Mouse (Mus musculus): Measurements from ENCODE around the gene Gm5767. TPM values are rescaled to one million over a fixed set of nuclear protein-coding genes. Genes with fewer than 3 reads are reported as not detected.

Gene Gm5767
- polyA plus RNA-seq, 1 experiment from 2014 or later: not detected

GRCm38 (mm10) chr16:8687559-8688112, 7.1 kb downstream of the Gm5767 start:
- DNase-seq (ENCODE audit: low spot score): no peak
- no peaks in the 10 kb centered on the region for H3K27me3 ChIP-seq (replicated peaks; ENCODE audit: low read depth, poor library complexity, severe bottlenecking)
- peaks cover 81% of the 10 kb centered on the region for H3K36me3 ChIP-seq (replicated peaks)
- H3K9me3 ChIP-seq: no peaks in the 10 kb centered on the region
- no peak overlapping the region for H3K27ac ChIP-seq (replicated peaks)
- H3K4me3 ChIP-seq: no peak overlapping the region
- no peaks in the 10 kb centered on the region for H3K4me1 ChIP-seq

- Histone ChIP-seq H3K27me3 (replicated peaks; ENCODE audit: low read depth, poor library complexity, severe bottlenecking) (no peaks in the 10 kb centered on the region), H3K36me3 (replicated peaks) (peaks cover 93% of the 10 kb centered on the region), H3K4me3 (no peak overlapping the region), H3K4me1 (no peaks in the 10 kb centered on the region), H3K9me3 (no peaks in the 10 kb centered on the region), H3K27ac (replicated peaks) (no peak overlapping the region)
- DNase-seq (ENCODE audit: low spot score): no peak
- WGBS: 95% methylated on average over 11 of the region's 11 CpGs
These were observed 9.5 kb downstream of the Gm5767 start for GRCm38 (mm10) chr16:8689979-8690656.

GRCm38 (mm10) chr16:8691206-8691605, 10.6 kb downstream of the Gm5767 start:
- H3K9me3 ChIP-seq: no peaks in the 10 kb centered on the region
- no peak for DNase-seq (ENCODE audit: low spot score)
- WGBS: 90% methylated on average over 7 of the region's 7 CpGs
- H3K27me3 ChIP-seq (replicated peaks; ENCODE audit: low read depth, poor library complexity, severe bottlenecking): no peaks in the 10 kb centered on the region
- no peak overlapping the region for H3K27ac ChIP-seq (replicated peaks)
- H3K36me3 ChIP-seq (replicated peaks): peaks cover 99% of the 10 kb centered on the region
- H3K4me3 ChIP-seq: no peak overlapping the region
- H3K4me1 ChIP-seq: no peaks in the 10 kb centered on the region

GRCm38 (mm10) chr16:8699556-8699955, 19.0 kb downstream of the Gm5767 start:
- H3K4me1 ChIP-seq: no peaks in the 10 kb centered on the region
- WGBS: 95% methylated on average over 8 of the region's 8 CpGs
- H3K4me3 ChIP-seq: no peak overlapping the region
- DNase-seq (ENCODE audit: low spot score): no peak
- no peaks in the 10 kb centered on the region for H3K9me3 ChIP-seq
- H3K36me3 ChIP-seq (replicated peaks): peaks cover 99% of the 10 kb centered on the region
- H3K27ac ChIP-seq (replicated peaks): no peak overlapping the region
- no peaks in the 10 kb centered on the region for H3K27me3 ChIP-seq (replicated peaks; ENCODE audit: low read depth, poor library complexity, severe bottlenecking)

GRCm38 (mm10) chr16:8700586-8700985, 20.0 kb downstream of the Gm5767 start:
- no peak overlapping the region for H3K27ac ChIP-seq (replicated peaks)
- no peaks in the 10 kb centered on the region for H3K4me1 ChIP-seq
- no peaks in the 10 kb centered on the region for H3K9me3 ChIP-seq
- peaks cover 99% of the 10 kb centered on the region for H3K36me3 ChIP-seq (replicated peaks)
- DNase-seq (ENCODE audit: low spot score): no peak
- no peak overlapping the region for H3K4me3 ChIP-seq
- H3K27me3 ChIP-seq (replicated peaks; ENCODE audit: low read depth, poor library complexity, severe bottlenecking): no peaks in the 10 kb centered on the region
- WGBS: 97% methylated on average over 3 of the region's 3 CpGs

GRCm38 (mm10) chr16:8711998-8712397, 31.4 kb downstream of the Gm5767 start:
- peaks cover 11% of the 10 kb centered on the region; the same call in 1 of the 2 replicates for H3K4me1 ChIP-seq
- H3K4me3 ChIP-seq: no peak overlapping the region
- no peaks in the 10 kb centered on the region for H3K27me3 ChIP-seq (replicated peaks; ENCODE audit: low read depth, poor library complexity, severe bottlenecking)
- DNase-seq (ENCODE audit: low spot score): no peak
- H3K36me3 ChIP-seq (replicated peaks): peaks cover 95% of the 10 kb centered on the region
- H3K9me3 ChIP-seq: no peaks in the 10 kb centered on the region
- no peak overlapping the region for H3K27ac ChIP-seq (replicated peaks)
- WGBS: 87% methylated on average over 9 of the region's 9 CpGs

- H3K27ac ChIP-seq (replicated peaks): no peak overlapping the region
- peaks cover 66% of the 10 kb centered on the region for H3K36me3 ChIP-seq (replicated peaks)
- H3K27me3 ChIP-seq (replicated peaks; ENCODE audit: low read depth, poor library complexity, severe bottlenecking): no peaks in the 10 kb centered on the region
- H3K4me1 ChIP-seq: peaks cover 15% of the 10 kb centered on the region
- no peaks in the 10 kb centered on the region for H3K9me3 ChIP-seq
- 84% methylated on average over 5 of the region's 5 CpGs for WGBS
- H3K4me3 ChIP-seq: no peak overlapping the region
- no peak for DNase-seq (ENCODE audit: low spot score)
These were observed 34.3 kb downstream of the Gm5767 start for GRCm38 (mm10) chr16:8714851-8715250.

- Histone ChIP-seq H3K36me3 (replicated peaks) (peaks cover 59% of the 10 kb centered on the region), H3K9me3 (no peaks in the 10 kb centered on the region), H3K27ac (replicated peaks) (no peak overlapping the region), H3K4me1 (peaks cover 15% of the 10 kb centered on the region), H3K27me3 (replicated peaks; ENCODE audit: low read depth, poor library complexity, severe bottlenecking) (no peaks in the 10 kb centered on the region), H3K4me3 (no peak overlapping the region)
- 80% methylated on average over 10 of the region's 10 CpGs for WGBS
- DNase-seq (ENCODE audit: low spot score): no peak
These were observed 35.0 kb downstream of the Gm5767 start for GRCm38 (mm10) chr16:8715513-8716080.

GRCm38 (mm10) chr16:8716300-8716699, 35.7 kb downstream of the Gm5767 start:
- H3K36me3 ChIP-seq (replicated peaks): peaks cover 55% of the 10 kb centered on the region
- no peak overlapping the region for H3K27ac ChIP-seq (replicated peaks)
- 80% methylated on average over 6 of the region's 6 CpGs for WGBS
- H3K4me3 ChIP-seq: no peak overlapping the region
- no peaks in the 10 kb centered on the region for H3K27me3 ChIP-seq (replicated peaks; ENCODE audit: low read depth, poor library complexity, severe bottlenecking)
- H3K4me1 ChIP-seq: peaks cover 15% of the 10 kb centered on the region
- no peaks in the 10 kb centered on the region for H3K9me3 ChIP-seq
- DNase-seq (ENCODE audit: low spot score): no peak

GRCm38 (mm10) chr16:8717744-8718143, 37.2 kb downstream of the Gm5767 start:
- DNase-seq (ENCODE audit: low spot score): peak; percentile 28
- WGBS: 94% methylated on average over 10 of the region's 10 CpGs
- Histone ChIP-seq H3K4me3 (no peak overlapping the region), H3K27me3 (replicated peaks; ENCODE audit: low read depth, poor library complexity, severe bottlenecking) (no peaks in the 10 kb centered on the region), H3K36me3 (replicated peaks) (peaks cover 41% of the 10 kb centered on the region), H3K4me1 (peaks cover 15% of the 10 kb centered on the region), H3K9me3 (no peaks in the 10 kb centered on the region), H3K27ac (replicated peaks) (no peak overlapping the region)

GRCm38 (mm10) chr16:8720447-8720846, 39.9 kb downstream of the Gm5767 start:
- WGBS: 94% methylated on average over 4 of the region's 4 CpGs

GRCm38 (mm10) chr16:8724031-8724430, 43.5 kb downstream of the Gm5767 start:
- no peak overlapping the region for H3K4me3 ChIP-seq
- WGBS: 86% methylated on average over 3 of the region's 3 CpGs
- DNase-seq (ENCODE audit: low spot score): no peak
- no peaks in the 10 kb centered on the region for H3K27me3 ChIP-seq (replicated peaks; ENCODE audit: low read depth, poor library complexity, severe bottlenecking)
- no peak overlapping the region for H3K27ac ChIP-seq (replicated peaks)
- no peaks in the 10 kb centered on the region for H3K4me1 ChIP-seq
- H3K9me3 ChIP-seq: no peaks in the 10 kb centered on the region
- peaks cover 15% of the 10 kb centered on the region for H3K36me3 ChIP-seq (replicated peaks)

More at GRCm38 (mm10) chr16:8720447-8720846, 39.9 kb downstream of the Gm5767 start:
- Histone ChIP-seq H3K4me3 (no peak overlapping the region), H3K9me3 (no peaks in the 10 kb centered on the region), H3K27me3 (replicated peaks; ENCODE audit: low read depth, poor library complexity, severe bottlenecking) (no peaks in the 10 kb centered on the region), H3K36me3 (replicated peaks) (peaks cover 14% of the 10 kb centered on the region), H3K4me1 (peaks cover 12% of the 10 kb centered on the region), H3K27ac (replicated peaks) (no peak overlapping the region)
- no peak for DNase-seq (ENCODE audit: low spot score)

- no peak for DNase-seq (ENCODE audit: low spot score)
- no peak overlapping the region for H3K4me3 ChIP-seq
- no peaks in the 10 kb centered on the region for H3K9me3 ChIP-seq
- H3K36me3 ChIP-seq (replicated peaks): peaks cover 15% of the 10 kb centered on the region
- WGBS: 90% methylated on average over 2 of the region's 2 CpGs
- H3K4me1 ChIP-seq: peaks cover 13% of the 10 kb centered on the region; the same call in 1 of the 2 replicates
- no peak overlapping the region for H3K27ac ChIP-seq (replicated peaks)
- H3K27me3 ChIP-seq (replicated peaks; ENCODE audit: low read depth, poor library complexity, severe bottlenecking): no peaks in the 10 kb centered on the region
These were observed 45.2 kb downstream of the Gm5767 start for GRCm38 (mm10) chr16:8725807-8726206.

All from embryonic facial prominence, embryonic 10.5 days (tissue).